Mouse (Mus musculus) hematopoietic stem cell, adult 5-6 weeks (primary cell): ENCODE data around the gene Lypd6. TPM values are rescaled to one million over a fixed set of nuclear protein-coding genes. Genes with fewer than 3 reads are reported as not detected.

Experiments
- ATAC-seq, 2 experiments: fragments of 125-278 bp in 1 of 2; replicated peaks in 1 of 2; 2 replicates each; pipeline ENCODE4 v1.8.0; 2016 to 2017; ENCODE audit warnings: inconsistent platforms in 2 of 2, mild to moderate bottlenecking in 2 of 2, moderate number of reproducible peaks in 2 of 2, low read depth in 1 of 2, moderate TSS enrichment in 1 of 2; ENCODE audit not compliant: low FRiP score in 2 of 2, poor library complexity in 2 of 2, severe bottlenecking in 2 of 2, insufficient read depth in 1 of 2, low TSS enrichment in 1 of 2
- total RNA-seq: library from RNA; stranded (forward); fragments of 172-1452, 232-1000 nt; gene quantifications from 2 replicates; pipeline ENCODE4 v1.2.3, GENCODE M21; 2017

Gene Lypd6
- total RNA-seq = 1.0 TPM in 1 of 2 replicates, not detected in the other

- peak; percentile 92 to 94 for ATAC-seq
Measured at GRCm38 (mm10) chr2:50066246-50066967, at the start of gene Lypd6. Gene Lypd6 (plus strand): TSS chr2:50066429.

GRCm38 (mm10) chr2:50019477-50019876 lies 46.8 kb upstream of the Lypd6 start:
- peak in 1 of 2 experiments; percentile 56; a peak in 2 of 4 replicates for ATAC-seq

- no peak for ATAC-seq
Measured at GRCm38 (mm10) chr2:50025549-50025948, 40.7 kb upstream of the Lypd6 start.

- ATAC-seq = no peak
Measured at GRCm38 (mm10) chr2:50028930-50029329, 37.3 kb upstream of the Lypd6 start.

GRCm38 (mm10) chr2:50044170-50044870 lies 21.9 kb upstream of the Lypd6 start:
- ATAC-seq = no peak

GRCm38 (mm10) chr2:50044871-50045470 lies 21.3 kb upstream of the Lypd6 start:
- no peak for ATAC-seq

- no peak for ATAC-seq
Measured at GRCm38 (mm10) chr2:50045841-50046240, 20.4 kb upstream of the Lypd6 start.

GRCm38 (mm10) chr2:50048442-50048841 lies 17.8 kb upstream of the Lypd6 start:
- no peak for ATAC-seq

- ATAC-seq = no peak
Measured at GRCm38 (mm10) chr2:50053893-50054292, 12.3 kb upstream of the Lypd6 start.

GRCm38 (mm10) chr2:50065902-50066245 lies 355 bp upstream of the Lypd6 start:
- peak in 1 of 2 experiments; percentile 43; a peak in 3 of 4 replicates for ATAC-seq

- ATAC-seq = no peak
Measured at GRCm38 (mm10) chr2:50066968-50067315, 713 bp downstream of the Lypd6 start.

- ATAC-seq = no peak
Measured at GRCm38 (mm10) chr2:50069571-50070295, 3.5 kb downstream of the Lypd6 start.

- ATAC-seq = no peak
Measured at GRCm38 (mm10) chr2:50072158-50072557, 5.9 kb downstream of the Lypd6 start.

- ATAC-seq = no peak
Measured at GRCm38 (mm10) chr2:50084746-50085145, 18.5 kb downstream of the Lypd6 start.

- ATAC-seq = no peak
Measured at GRCm38 (mm10) chr2:50087761-50088160, 21.5 kb downstream of the Lypd6 start.

- ATAC-seq = no peak
Measured at GRCm38 (mm10) chr2:50096336-50096735, 30.1 kb downstream of the Lypd6 start.

GRCm38 (mm10) chr2:50100364-50101151 lies 34.3 kb downstream of the Lypd6 start:
- peak; percentile 89 to 90 for ATAC-seq
